Mouse (Mus musculus): ENCODE measurements around the gene Cog1.

The Cog1 gene

GRCm38 (mm10) chr11:113648690-113649352 lies at the start of gene Cog1:
TSS of gene Cog1 (plus strand) at chr11:113649169.
- no peak for DNase-seq (ENCODE audit: low read depth, low spot score)

GRCm38 (mm10) chr11:113600526-113601245 lies 48.3 kb upstream of the Cog1 start:
- DNase-seq (ENCODE audit: low read depth, low spot score): no peak

GRCm38 (mm10) chr11:113601616-113602343 lies 47.2 kb upstream of the Cog1 start:
- no peak for DNase-seq (ENCODE audit: low read depth, low spot score)

DNA sequence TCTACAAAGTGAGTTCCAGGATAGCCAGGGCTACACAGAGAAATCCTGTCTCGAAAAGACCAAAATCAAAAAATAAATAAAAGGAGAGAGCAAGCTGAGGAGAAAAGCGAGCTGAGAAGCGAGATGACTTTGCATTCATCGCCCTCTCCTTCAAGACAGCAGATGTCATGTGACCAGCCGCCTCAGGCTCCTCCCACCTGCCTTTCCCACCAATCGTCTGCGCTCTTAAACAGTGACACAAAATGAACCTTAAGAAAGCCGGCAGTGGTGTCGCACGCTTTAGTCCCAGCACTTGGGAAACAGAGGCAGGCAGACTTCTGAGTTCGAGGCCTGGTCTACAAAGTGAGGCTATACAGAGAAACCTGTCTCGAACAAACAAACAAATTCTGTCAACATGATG lies 41.4 kb upstream of the Cog1 start:
- no peak for DNase-seq (ENCODE audit: low read depth, low spot score)

- no peak for DNase-seq (ENCODE audit: low read depth, low spot score)
Observed at GRCm38 (mm10) chr11:113609581-113609980, 39.4 kb upstream of the Cog1 start.

DNA sequence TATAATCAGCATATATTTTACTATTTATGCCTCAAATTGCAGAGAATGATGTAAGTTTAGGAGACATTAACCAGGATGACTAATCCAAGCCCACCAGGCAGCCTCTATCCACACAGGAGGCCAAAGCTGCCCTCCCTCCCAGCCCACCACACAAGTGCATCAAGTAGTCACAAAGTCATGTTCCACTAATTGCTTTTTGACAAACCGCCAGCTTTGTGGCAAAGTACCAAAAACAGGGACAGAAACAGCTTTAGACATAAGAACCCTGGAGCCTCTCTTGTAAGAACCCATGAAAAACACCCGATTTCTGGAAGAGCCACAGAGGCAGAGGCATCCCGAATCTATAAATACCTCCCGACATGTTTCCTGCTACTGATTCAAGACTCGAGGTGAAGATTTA lies 38.7 kb upstream of the Cog1 start:
- DNase-seq (ENCODE audit: low read depth, low spot score): no peak

DNA sequence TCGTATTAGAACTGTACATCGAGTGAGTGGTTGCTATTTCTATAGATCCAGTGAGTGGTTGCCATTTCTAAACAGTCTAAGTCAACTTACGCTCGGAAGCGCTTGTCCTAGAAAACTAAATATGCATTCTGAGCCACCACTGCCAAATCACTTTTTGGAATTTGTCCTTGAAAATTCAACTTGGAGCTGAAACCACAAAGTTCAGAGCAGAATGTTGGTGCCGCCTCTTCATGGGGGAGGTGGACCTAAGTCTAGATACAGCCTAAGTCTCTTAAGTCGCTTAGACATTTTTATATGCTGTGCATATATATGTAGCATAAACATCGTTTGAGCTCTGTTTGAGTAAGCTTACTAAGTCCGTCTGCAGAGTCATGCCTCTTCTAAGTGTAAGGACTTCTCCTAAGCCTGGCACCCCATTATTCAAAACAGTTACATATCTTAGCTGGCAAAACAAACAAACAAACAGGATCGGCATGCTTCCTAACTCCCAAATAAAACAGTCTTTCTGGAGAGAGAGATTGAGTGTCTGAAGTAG lies 37.8 kb upstream of the Cog1 start:
- no peak for DNase-seq (ENCODE audit: low read depth, low spot score)

DNA sequence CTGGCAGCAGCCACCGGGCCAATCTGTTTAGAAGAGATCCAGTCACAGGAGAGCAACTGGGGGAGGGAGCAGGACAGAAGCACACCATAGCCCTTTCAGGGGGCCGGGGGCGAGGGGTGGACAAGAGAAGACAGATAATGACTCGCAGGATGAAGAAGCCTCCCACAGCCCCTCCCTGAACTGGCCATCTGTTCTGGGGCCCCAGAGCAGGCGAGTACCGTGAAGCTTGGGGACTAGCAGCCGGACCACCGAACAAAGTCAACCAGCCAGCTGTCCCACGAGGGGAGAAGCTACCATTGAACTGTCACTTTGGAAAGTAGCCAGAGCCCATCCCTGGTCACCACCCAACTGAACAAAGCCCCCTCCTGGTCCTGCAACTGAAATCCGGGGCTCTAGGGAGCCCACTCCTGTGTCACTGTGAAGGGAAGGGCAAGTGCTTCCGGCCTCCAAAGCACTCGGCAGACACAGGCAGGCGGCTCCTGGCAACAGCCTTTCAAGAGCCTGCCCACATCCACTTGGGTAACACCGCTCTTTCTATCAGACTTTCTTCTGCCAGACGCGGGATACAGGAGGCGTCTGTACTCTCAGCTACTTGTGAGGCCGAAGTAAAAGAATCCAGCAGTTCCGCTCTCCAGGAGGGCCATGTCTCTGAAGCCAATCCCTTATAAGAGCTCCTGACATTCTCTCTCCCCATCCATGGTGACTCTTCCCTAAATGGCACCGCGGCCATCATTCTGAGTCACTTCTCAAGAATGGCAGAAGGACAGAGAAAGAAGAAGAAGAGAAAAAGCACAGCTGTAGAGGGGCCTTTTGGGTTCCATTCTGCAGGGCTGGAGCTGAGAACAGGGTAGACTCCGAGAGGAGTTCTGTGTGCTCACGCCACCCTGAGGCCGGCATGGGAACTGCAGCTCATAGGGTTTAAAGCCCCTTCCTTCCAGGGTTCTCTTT lies 37.0 kb upstream of the Cog1 start:
- no peak for DNase-seq (ENCODE audit: low read depth, low spot score)

GRCm38 (mm10) chr11:113614476-113614875 lies 34.5 kb upstream of the Cog1 start:
- DNase-seq (ENCODE audit: low read depth, low spot score): no peak

DNA sequence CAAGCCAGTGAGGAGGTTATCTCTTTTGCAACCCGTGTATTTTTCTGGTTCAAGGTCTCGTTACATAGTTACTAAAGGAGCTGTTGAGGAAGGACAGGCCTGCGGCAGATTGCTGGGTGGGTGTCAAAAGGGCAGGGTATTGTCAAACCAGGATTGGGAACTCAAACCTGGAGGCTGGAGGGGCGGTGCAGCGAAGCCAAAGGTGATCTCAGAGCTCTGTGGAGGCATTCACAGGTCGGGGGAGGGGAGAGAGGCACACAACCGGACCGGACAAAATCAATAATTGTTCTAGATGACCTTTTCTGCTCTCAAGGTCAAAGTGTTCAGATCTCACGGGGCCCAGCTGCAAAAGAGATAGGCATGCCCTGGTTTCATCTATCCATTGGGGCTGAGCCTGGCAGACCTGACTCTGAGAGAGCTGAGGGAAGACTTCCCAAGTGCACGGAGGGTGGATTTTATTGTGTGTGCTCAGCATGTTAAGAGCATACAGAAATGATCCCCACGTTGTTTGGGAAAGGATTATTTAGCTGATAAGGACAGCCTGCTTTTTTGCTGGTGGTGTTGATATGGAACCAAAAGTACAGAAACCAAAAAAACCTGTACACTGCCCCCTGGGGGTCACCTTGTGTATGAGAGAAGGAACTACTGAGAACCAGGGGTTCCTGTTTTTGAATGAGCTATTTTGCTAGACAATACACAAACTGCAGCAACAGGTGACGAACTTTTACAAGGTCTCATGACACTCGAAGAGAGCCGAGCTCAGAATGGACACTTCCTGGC lies 31.6 kb upstream of the Cog1 start:
- no peak for DNase-seq (ENCODE audit: low read depth, low spot score)

DNA sequence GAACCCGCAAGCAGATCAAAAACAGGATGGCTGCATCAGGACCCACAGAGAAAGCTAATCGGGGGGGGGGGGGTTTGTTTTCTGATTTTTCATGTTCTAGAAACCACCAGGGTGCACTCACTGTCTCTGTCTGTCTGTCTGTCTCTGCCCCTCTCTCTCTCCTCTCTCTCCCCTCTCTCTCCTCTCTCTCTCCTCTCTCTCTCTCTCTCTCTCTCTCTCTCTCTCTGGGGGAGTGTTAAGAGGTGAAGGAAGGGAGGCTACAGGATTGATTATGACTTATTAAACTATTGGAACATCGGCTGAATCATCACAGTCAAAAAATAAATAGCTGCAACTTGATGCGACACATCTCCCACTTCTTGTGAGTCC lies 30.7 kb upstream of the Cog1 start:
- DNase-seq (ENCODE audit: low read depth, low spot score): no peak

DNA sequence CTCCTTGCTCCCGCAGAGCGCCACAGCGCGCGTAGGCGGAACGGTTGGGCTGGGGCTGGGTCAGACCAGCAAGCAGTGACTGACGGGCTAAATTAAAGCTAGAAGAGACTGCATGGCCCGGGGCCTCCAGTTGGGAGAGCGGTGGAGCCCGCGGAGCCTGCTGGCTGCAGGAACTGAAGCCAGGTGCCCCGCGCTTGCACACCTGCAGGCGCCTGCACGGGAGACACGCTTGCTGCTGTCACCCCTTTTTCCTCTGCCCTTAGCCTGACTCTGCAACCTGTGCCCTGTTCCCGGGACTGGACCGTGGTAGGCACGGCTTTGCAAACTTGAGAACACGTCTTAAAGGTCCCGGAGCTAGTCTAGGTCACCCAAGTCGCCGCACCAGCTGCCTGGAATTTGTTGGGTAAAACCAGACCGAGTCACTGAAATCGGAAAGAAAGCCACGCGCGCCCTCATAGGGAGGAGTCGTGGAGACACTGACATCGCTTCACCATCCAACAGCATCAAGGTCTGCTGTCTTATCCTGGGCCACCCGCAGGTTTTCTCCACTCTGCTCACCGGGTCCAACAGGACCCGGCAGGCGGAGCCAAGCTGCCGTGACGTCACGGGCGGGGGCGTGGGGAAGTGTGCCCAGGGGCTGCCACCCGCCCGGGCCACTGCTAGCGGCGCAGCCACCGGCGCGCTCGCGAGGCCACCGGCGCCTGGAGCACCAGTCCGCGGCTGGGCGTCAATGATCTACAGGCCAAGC lies 30.1 kb upstream of the Cog1 start, which contains the start of gene Sstr2:
Sstr2 (plus strand) TSS at position 671 of the 748 bp plus-strand sequence.
- DNase-seq (ENCODE audit: low read depth, low spot score): no peak

DNA sequence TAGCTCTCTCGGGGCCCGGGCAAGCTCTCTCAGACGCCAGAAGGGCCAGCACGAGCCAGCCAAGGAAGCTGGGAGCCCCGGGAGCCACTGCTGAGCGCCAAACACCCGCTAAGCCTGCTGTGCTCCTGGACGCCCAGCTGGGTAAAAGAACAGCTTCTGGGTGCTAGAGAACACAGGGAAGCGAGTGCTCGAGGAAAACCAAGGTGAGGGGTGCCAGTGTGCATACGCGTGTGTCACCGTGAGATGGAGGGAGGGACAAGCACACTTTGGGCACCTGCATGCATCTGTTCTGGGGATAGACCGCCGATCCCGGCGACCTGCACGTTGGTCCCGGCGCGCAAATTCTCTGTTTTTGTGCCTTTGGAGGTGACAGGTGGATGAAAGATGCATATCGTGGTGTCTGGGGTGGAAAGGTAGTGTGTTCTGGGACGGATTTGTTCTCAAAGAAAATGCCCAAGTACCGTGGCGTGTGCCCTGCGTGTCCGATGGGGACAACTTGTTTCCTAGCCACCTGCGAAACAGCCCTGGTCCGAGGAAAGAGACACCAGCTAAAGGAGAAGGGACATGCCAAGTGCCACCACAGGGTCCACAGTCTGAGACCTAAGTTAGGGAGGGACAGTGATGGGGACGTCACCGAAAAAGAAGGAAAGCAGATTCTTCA lies 29.4 kb upstream of the Cog1 start:
- DNase-seq (ENCODE audit: low read depth, low spot score): no peak

DNA sequence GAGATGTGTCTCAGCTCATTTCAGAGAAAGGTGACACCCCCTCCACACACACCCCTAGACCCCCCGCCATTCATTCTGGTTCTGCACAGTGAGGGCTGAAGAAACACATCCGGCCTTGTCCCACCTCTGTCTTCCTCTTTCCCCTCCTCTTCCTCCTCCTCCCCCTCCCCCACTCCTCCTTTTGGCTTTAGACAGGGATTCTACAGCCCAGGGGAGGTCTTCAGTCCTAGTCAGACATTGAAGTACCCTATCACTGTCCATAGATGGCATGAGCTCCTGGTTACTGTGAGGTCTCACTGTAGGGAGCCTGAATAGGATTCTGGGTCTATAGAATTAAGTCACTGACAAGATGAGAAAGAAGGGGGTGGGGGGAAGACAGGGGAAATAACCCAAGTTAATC lies 28.0 kb upstream of the Cog1 start:
- no peak for DNase-seq (ENCODE audit: low read depth, low spot score)

- no peak for DNase-seq (ENCODE audit: low read depth, low spot score)
Observed at GRCm38 (mm10) chr11:113622028-113622427, 26.9 kb upstream of the Cog1 start.

DNA sequence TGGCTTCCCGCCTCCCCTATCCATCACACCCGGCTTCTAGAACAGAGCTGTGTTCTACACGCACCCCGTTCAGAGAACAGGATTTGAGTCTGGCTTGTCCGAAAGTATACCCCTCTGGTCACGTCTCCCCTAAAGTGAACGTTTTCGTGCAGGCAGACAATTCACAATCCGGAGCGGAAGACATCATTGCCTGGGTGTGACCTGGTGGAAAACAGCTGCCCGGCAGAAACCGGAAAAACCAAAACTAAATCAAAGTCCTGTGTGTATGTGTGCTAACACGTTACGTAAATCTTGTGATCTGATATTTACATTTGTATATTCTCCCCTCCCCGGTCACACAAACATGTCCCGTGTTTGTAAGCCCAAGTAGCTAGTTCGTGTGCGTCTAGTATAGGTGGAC lies 23.5 kb upstream of the Cog1 start:
- no peak for DNase-seq (ENCODE audit: low read depth, low spot score)

GRCm38 (mm10) chr11:113627785-113628184 lies 21.2 kb upstream of the Cog1 start:
- DNase-seq (ENCODE audit: low read depth, low spot score): no peak

DNA sequence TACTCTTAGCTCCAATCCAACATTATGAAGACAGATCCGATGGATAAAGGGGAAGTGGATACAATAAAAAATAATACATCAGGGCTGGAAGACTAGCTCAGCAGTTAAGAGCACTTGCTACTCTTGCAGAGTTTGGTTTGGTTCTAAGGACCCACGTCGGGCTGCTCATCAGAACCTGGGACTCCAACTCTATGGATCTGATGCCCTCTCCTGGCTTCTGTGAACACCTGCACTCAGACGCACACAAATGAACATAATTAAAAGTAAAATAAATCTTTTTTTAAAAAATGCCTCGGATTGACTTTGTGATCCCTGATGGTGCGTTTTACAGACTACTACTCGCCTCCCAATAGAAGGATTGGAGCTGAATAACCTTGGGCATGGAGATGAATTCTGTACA lies 18.3 kb upstream of the Cog1 start:
- no peak for DNase-seq (ENCODE audit: low read depth, low spot score)

- DNase-seq (ENCODE audit: low read depth, low spot score): no peak
Observed at GRCm38 (mm10) chr11:113631302-113631701, 17.7 kb upstream of the Cog1 start.
